Mouse (Mus musculus) embryonic facial prominence, embryonic 10.5 days (tissue): ENCODE data around the gene 2410004P03Rik. TPM values are rescaled to one million over a fixed set of nuclear protein-coding genes. Genes with fewer than 3 reads are reported as not detected.

Experiments used
- DNase-seq: peaks from one replicate; pipeline ENCODE4 v3.0.0-alpha.2; 2017; ENCODE audit warnings: low spot score
- H3K27ac ChIP-seq: fragments of 300-500 bp; sonication (generic); replicated peaks from 2 replicates; pipeline ENCODE4 v1.5.1; 2016; ENCODE audit warnings: mild to moderate bottlenecking
- H3K27me3 ChIP-seq: fragments of 300-500 bp; sonication (generic); replicated peaks from 2 replicates; pipeline ENCODE4 v1.6.1; 2016; ENCODE audit warnings: low read depth, mild to moderate bottlenecking; ENCODE audit not compliant: poor library complexity, severe bottlenecking
- H3K36me3 ChIP-seq: fragments of 300-500 bp; sonication (generic); replicated peaks from 2 replicates; pipeline ENCODE4 v1.6.1; 2016; ENCODE audit warnings: mild to moderate bottlenecking, moderate library complexity
- H3K4me1 ChIP-seq: fragments of 300-500 bp; sonication (generic); 2 replicates; pipeline ENCODE4 v1.6.1; 2016
- H3K4me3 ChIP-seq: fragments of 300-500 bp; sonication (generic); 2 replicates; pipeline ENCODE4 v1.5.1; 2016; ENCODE audit warnings: mild to moderate bottlenecking, moderate library complexity
- H3K9me3 ChIP-seq: fragments of 300-500 bp; sonication (generic); 2 replicates; pipeline ENCODE4 v1.6.1; 2016; ENCODE audit warnings: mild to moderate bottlenecking
- WGBS: fragments of 180-500 bp; shearing (Covaris S2); methylation state at CpG from one replicate; pipeline ENCODE4 v1.1.7; 2016; 5-methylcytosine and 5-hydroxymethylcytosine counted together
- polyA plus RNA-seq: library from polyadenylated mRNA; unstranded; fragments of >200 nt; fragmentation: Nextera tagmentation; extraction: Ambion mirVana; gene quantifications from 2 replicates; pipeline ENCODE4 v1.2.1, GENCODE M21; 2016

2410004P03Rik gene
- polyA plus RNA-seq, 1 experiment from 2014 or later: 1.4 TPM

GRCm38 (mm10) chr12:17012067-17012899 is 756 bp upstream of the 2410004P03Rik start:
- 74% methylated on average over 2 of the region's 2 CpGs for WGBS
- DNase-seq: no peak

DNA sequence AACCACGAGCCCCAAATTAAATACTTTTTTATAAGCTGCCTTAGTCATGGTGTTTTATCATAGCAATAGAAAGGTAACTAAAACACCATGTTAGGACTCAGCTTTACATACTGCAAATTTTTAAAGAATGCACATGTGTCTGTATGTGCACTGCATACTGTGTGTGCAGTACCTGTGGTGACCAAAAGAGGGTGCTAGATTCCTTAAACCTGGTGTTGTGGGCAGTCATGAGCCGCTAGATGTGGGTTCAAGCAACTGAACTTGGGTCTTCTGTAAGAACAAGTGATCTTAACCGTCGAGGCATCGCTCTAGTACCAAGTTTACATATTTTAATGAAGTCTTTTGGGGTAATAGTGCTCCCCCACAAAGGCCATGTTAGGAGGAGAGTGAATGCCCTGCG is 2.1 kb downstream of the 2410004P03Rik start:
- Histone ChIP-seq H3K9me3 (0 out of 2 replicates have a peak, but pooled peaks cover 9% of the 10 kb centered on the region), H3K4me3 (no peak overlapping the region), H3K4me1 (peaks cover 10% of the 10 kb centered on the region), H3K36me3 (no peaks in the 10 kb centered on the region), H3K27me3 (no peaks in the 10 kb centered on the region), H3K27ac (no peak overlapping the region)
- 94% methylated on average over 6 of the region's 6 CpGs for WGBS
- DNase-seq: no peak

More at GRCm38 (mm10) chr12:17012067-17012899, 756 bp upstream of the 2410004P03Rik start:
- H3K4me1 ChIP-seq: peaks cover 10% of the 10 kb centered on the region
- H3K4me3 ChIP-seq: no peak overlapping the region
- H3K27ac ChIP-seq: no peak overlapping the region
- no peaks in the 10 kb centered on the region for H3K27me3 ChIP-seq
- H3K9me3 ChIP-seq: 0 out of 2 replicates have a peak, but pooled peaks cover 15% of the 10 kb centered on the region
- no peaks in the 10 kb centered on the region for H3K36me3 ChIP-seq

DNA sequence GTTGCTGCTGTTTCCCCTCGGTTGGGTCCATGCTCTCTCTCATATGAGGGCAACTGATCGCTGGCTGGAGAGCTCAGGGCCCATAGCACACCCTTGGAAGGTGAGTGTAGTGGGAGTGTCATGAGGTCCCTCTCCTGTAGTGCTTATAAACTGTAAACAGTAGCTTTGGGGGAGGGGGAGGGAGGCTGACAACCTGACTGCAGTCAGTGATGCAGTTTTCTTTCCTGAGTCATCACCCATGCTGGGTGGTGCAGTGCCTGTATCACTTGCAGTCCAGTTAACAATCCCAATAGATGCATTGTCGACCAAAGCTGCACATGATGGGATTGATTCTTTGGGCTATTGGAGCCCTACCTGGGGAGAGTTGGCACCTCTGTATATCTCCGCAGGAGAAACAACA is 10.3 kb downstream of the 2410004P03Rik start:
- peaks cover 24% of the 10 kb centered on the region for H3K4me1 ChIP-seq
- H3K27ac ChIP-seq: no peak overlapping the region
- no peak for DNase-seq
- H3K27me3 ChIP-seq: peaks cover 49% of the 10 kb centered on the region
- H3K4me3 ChIP-seq: no peak overlapping the region
- WGBS: 50% methylated on average over 4 of the region's 4 CpGs
- H3K36me3 ChIP-seq: no peaks in the 10 kb centered on the region
- no peaks in the 10 kb centered on the region for H3K9me3 ChIP-seq

DNA sequence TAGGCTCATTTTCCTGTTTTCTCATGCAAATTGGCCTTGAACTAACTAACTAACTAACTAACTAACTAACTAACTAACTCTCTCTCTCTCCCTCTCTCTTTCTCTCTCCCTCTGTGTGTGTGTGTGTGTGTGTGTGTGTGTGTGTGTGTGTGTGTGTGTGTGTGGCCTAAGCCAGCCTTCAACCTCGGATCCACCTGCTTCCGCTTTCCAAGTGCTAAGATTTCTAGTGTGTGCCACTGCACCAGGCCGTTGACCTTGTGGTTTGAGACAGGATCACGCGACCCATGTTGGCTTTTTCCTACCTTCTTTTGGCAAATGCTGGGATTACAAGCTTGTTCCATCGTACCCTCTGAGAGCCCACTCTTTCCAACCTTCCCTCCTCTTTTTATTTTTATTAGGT is 10.9 kb downstream of the 2410004P03Rik start:
- no peak for DNase-seq
- Histone ChIP-seq H3K27me3 (peaks cover 49% of the 10 kb centered on the region), H3K36me3 (peaks cover 1% of the 10 kb centered on the region; the same call in 1 of the 2 replicates), H3K4me3 (peak overlapping the region; percentile 73; the same call in 1 of the 2 replicates), H3K27ac (no peak overlapping the region), H3K9me3 (no peaks in the 10 kb centered on the region), H3K4me1 (peaks cover 24% of the 10 kb centered on the region)
- WGBS: 57% methylated on average over 6 of the region's 6 CpGs

DNA sequence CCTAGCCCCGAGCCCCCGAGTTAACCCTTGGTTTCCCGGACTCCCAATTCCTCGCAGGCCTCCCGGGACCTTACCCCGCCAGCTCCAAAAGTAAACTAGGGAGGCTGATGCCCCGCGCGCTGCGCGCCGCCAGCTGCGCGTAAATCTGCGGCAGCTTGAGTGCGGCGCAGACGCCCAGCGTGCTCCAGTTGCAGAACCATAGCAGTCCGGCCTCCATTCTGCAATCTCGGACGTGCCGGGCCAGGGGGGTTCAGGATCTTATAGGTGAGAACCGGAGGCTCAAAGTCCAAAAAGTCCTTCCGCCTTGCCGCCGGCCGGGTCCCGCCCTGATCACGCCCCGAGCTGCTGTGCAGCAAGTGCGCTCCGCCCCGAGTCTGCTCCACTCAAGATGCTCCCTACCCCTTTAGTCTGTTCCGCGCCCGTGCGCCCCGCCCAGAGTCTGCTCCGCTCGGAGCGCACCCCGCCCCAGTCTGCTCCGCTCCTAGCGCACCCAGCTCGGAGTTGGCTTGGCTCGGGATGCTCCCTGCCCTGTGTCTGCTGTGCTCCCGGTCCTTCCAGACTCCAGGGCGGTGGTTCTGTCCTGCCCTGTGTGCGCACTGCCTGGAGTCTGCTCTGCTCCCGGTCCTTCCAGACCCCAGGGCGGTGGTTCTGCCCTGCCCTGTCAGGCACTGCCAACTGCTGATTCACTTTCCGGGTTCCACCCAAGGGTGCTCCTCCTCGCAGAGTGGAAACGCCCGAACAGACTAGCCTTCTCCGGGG is 11.6 kb downstream of the 2410004P03Rik start, which contains the start of gene Pqlc3:
Pqlc3 (minus strand) TSS at position 670 of the 759 bp plus-strand sequence.
- H3K27ac ChIP-seq: peak within 1 kb of the TSS; percentile 72
- DNase-seq: peak; percentile 82
- H3K4me1 ChIP-seq: peaks cover 24% of the 10 kb centered on the region
- H3K36me3 ChIP-seq: peaks cover 5% of the 10 kb centered on the region; the same call in 1 of the 2 replicates
- peak within 1 kb of the TSS; percentile 73 for H3K4me3 ChIP-seq
- under 1% methylated on average over 57 of the region's 57 CpGs for WGBS
- H3K9me3 ChIP-seq: no peaks in the 10 kb centered on the region
- peaks cover 49% of the 10 kb centered on the region for H3K27me3 ChIP-seq

- H3K4me3 ChIP-seq: peak overlapping the region; percentile 73
- peaks cover 5% of the 10 kb centered on the region; the same call in 1 of the 2 replicates for H3K36me3 ChIP-seq
- WGBS: 5% methylated on average over 10 of the region's 10 CpGs
- H3K27ac ChIP-seq: 0 out of 2 replicates have a peak overlapping the region, but pooled peaks have one; percentile 2
- H3K27me3 ChIP-seq: peaks cover 49% of the 10 kb centered on the region
- peak; percentile 26 for DNase-seq
- no peaks in the 10 kb centered on the region for H3K9me3 ChIP-seq
- H3K4me1 ChIP-seq: peaks cover 24% of the 10 kb centered on the region
Observed at GRCm38 (mm10) chr12:16999146-16999545, 12.4 kb downstream of the 2410004P03Rik start.

- Histone ChIP-seq H3K9me3 (no peaks in the 10 kb centered on the region), H3K27ac (no peak overlapping the region), H3K27me3 (peaks cover 47% of the 10 kb centered on the region), H3K36me3 (peaks cover 5% of the 10 kb centered on the region; the same call in 1 of the 2 replicates), H3K4me3 (no peak overlapping the region), H3K4me1 (peaks cover 24% of the 10 kb centered on the region)
- 89% methylated on average over 5 of the region's 5 CpGs for WGBS
- DNase-seq: no peak
Observed at GRCm38 (mm10) chr12:16996886-16997462, 14.6 kb downstream of the 2410004P03Rik start.

DNA sequence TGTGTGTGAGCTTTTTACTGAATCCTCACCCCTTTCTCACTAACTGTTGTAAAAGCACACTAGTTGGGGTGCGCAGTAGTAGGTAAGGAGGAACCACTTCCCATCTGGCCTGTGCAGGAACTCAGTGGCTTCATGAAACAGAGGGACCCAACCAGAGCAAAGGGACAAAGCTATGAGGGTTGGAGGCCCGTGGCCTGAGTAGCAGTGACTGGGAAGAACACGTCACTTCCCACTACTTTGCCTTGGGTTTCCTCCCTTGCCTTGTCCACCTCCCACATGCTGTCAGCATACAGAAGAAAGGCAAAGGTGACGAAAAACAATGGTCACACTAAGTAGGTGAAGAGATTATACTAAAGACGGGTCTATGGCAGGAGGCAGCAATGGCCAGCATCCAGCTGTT is 15.2 kb downstream of the 2410004P03Rik start:
- Histone ChIP-seq H3K4me3 (no peak overlapping the region), H3K9me3 (no peaks in the 10 kb centered on the region), H3K4me1 (peaks cover 24% of the 10 kb centered on the region), H3K36me3 (peaks cover 9% of the 10 kb centered on the region; the same call in 1 of the 2 replicates), H3K27me3 (peaks cover 40% of the 10 kb centered on the region), H3K27ac (no peak overlapping the region)
- DNase-seq: no peak
- WGBS: 83% methylated on average over 5 of the region's 5 CpGs

DNA sequence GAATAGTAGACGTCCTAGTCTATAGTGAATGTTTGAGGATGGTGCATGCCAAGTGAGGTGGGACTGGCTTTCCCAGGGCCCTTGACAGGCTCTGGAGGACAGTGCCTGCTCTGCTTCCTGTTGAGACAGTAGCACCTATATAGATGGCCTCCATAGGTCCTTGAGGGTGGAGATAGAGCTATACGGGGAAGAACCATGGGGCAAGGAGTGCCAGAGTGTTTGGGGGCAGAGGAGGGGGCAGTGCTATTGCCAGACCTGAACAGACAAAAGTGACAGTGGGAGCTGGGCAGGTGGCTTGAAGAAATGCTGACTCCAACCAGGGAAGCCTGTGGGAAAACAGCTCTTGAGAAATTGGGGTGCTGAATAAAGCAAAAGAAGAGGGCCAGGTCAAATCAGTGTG is 17.2 kb downstream of the 2410004P03Rik start:
- Histone ChIP-seq H3K27ac (no peak overlapping the region), H3K27me3 (peaks cover 20% of the 10 kb centered on the region), H3K4me3 (no peak overlapping the region), H3K4me1 (peaks cover 12% of the 10 kb centered on the region), H3K36me3 (peaks cover 15% of the 10 kb centered on the region), H3K9me3 (no peaks in the 10 kb centered on the region)
- WGBS: 93% methylated on average over 2 of the region's 2 CpGs
- DNase-seq: no peak

DNA sequence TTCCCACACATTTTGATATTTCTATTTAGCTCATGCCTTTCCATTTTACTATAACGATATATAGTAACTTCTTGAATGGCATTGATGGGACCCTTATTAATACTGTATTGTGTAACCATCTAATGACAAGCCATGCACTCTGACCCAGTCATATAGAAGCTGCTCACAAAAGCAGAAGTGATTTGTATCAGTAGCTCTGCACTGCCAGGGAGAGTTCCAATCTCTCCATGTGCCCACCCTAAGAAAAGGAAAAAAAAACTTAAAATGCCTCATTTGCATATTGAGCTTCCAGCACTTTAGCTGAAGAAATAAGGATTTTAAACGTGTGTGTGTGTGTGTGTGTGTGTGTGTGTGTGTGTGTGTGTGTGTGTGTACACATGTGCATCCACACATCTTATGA is 19.2 kb downstream of the 2410004P03Rik start:
- WGBS: 90% methylated on average over 2 of the region's 2 CpGs
- H3K27me3 ChIP-seq: 0 out of 2 replicates have a peak, but pooled peaks cover under 1% of the 10 kb centered on the region
- DNase-seq: no peak
- H3K27ac ChIP-seq: no peak overlapping the region
- H3K4me3 ChIP-seq: no peak overlapping the region
- H3K9me3 ChIP-seq: no peaks in the 10 kb centered on the region
- H3K4me1 ChIP-seq: no peaks in the 10 kb centered on the region
- H3K36me3 ChIP-seq: peaks cover 24% of the 10 kb centered on the region

DNA sequence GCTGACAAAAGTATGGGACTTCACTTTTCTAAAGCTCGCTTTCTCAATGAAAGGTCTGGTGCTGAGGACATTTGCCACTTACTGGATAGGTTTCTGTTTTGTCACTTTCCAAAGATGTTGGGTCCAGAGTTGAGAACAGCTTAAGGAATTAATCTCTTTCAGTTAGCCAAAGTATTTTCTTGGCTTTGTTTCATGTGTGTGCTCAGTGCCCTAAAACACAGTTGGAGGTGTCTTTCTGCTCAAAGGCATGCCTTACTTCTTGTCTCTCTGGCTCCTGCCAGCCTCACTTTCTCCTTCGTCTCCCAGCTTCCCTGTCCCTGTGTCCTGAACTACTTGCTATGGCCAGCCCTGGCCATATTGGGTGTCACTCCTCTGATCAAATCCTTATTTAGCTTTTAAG is 20.2 kb downstream of the 2410004P03Rik start:
- Histone ChIP-seq H3K27me3 (no peaks in the 10 kb centered on the region), H3K4me3 (no peak overlapping the region), H3K9me3 (no peaks in the 10 kb centered on the region), H3K27ac (no peak overlapping the region), H3K36me3 (peaks cover 31% of the 10 kb centered on the region), H3K4me1 (no peaks in the 10 kb centered on the region)
- no peak for DNase-seq
- 91% methylated on average over 2 of the region's 2 CpGs for WGBS

DNA sequence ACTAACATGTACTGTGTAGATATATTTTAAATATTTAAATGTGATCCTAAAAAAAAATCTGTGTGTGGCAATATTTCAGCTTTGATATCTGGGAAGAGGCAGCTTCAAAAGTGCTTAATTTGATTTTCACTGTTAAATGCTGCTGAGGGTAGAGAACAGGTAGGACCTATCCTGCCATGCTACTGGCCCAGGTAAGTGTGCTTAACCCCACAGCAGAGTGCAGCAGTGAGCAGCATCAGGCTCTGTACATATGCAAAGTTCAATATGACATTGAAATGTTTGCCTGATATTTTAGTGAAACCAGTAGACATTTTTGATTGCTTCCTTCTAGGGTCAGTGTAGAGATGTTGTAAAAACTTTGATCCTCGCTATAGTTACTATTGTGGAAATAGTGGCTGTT is 25.7 kb downstream of the 2410004P03Rik start:
- Histone ChIP-seq H3K4me1 (no peaks in the 10 kb centered on the region), H3K9me3 (no peaks in the 10 kb centered on the region), H3K27ac (no peak overlapping the region), H3K27me3 (no peaks in the 10 kb centered on the region), H3K36me3 (peaks cover 65% of the 10 kb centered on the region), H3K4me3 (no peak overlapping the region)
- no peak for DNase-seq
- WGBS: 91% methylated on average over 1 of the region's 1 CpGs
